Mouse (Mus musculus): ENCODE data around the gene Rhox4a2. TPM values are rescaled to one million over a fixed set of nuclear protein-coding genes. Genes with fewer than 3 reads are reported as not detected.
"Not testable (repeated sequence)": the region's sequence is repeated elsewhere in the genome, so short reads cannot be mapped to it uniquely, and the experiment has no call there.

Rhox4a2 gene
- not detected for total RNA-seq (2021)
- long read RNA-seq, experiment 1 = 0 reads
- long read RNA-seq, experiment 2 = 0 reads

- DNase-seq (ENCODE audit: low spot score in 2 of 2) = not testable (repeated sequence)
These were observed at the start of gene Rhox4a2 for GRCm38 (mm10) chrX:37390548-37390947. Gene Rhox4a2 (plus strand): TSS chrX:37390848.

- not testable (repeated sequence) for DNase-seq (ENCODE audit: low spot score in 2 of 2)
These were observed 10.9 kb upstream of the Rhox4a2 start, which contains the start of gene Rhox3a2 for GRCm38 (mm10) chrX:37379728-37380127. Gene Rhox3a2 (plus strand): TSS chrX:37380028.

GRCm38 (mm10) chrX:37411767-37412166 is 21.1 kb downstream of the Rhox4a2 start, which contains the start of gene Rhox2b:
Gene Rhox2b (plus strand): TSS chrX:37412067.
- DNase-seq (ENCODE audit: low spot score in 2 of 2) = not testable (repeated sequence)

- not testable (repeated sequence) for DNase-seq (ENCODE audit: low spot score in 2 of 2)
These were observed 41.5 kb downstream of the Rhox4a2 start, which contains the start of gene Rhox4b for GRCm38 (mm10) chrX:37432194-37432593. Gene Rhox4b (plus strand): TSS chrX:37432494.

Other genes starting within 250 kb of the Rhox4a2 start
- not detected for gene Akap14, start 222.0 kb upstream of the Rhox4a2 start, total RNA-seq (2021)
- 100 to 1,000 TPM; 215 to 220 TPM for gene Ndufa1, start 199.7 kb upstream of the Rhox4a2 start, total RNA-seq (2021)
- 1 to 10 TPM; 4.9 to 5.7 TPM for gene Rnf113a1, start 199.6 kb upstream of the Rhox4a2 start, total RNA-seq (2021)
- not detected for gene Gm9, start 179.8 kb upstream of the Rhox4a2 start, total RNA-seq (2021)
- gene Rhox1, start 168.6 kb upstream of the Rhox4a2 start, total RNA-seq (2021) = not detected
- not detected for gene Rhox2a, start 145.9 kb upstream of the Rhox4a2 start, total RNA-seq (2021)
- not detected for gene Rhox3a, start 140.9 kb upstream of the Rhox4a2 start, total RNA-seq (2021)
- gene Rhox4a, start 125.5 kb upstream of the Rhox4a2 start, total RNA-seq (2021) = not detected
- gene Rhox3a2, start 10.8 kb upstream of the Rhox4a2 start, total RNA-seq (2021) = not detected
- not detected for gene Rhox2b, start 21.2 kb downstream of the Rhox4a2 start, total RNA-seq (2021)
- gene Rhox4b, start 41.6 kb downstream of the Rhox4a2 start, total RNA-seq (2021) = not detected
- not detected for gene Rhox2c, start 62.8 kb downstream of the Rhox4a2 start, total RNA-seq (2021)
- not detected for gene Rhox3c, start 67.7 kb downstream of the Rhox4a2 start, total RNA-seq (2021)
- gene Rhox4c, start 89.5 kb downstream of the Rhox4a2 start, total RNA-seq (2021) = not detected
- gene Rhox2d, start 102.6 kb downstream of the Rhox4a2 start, total RNA-seq (2021) = not detected
- not detected for gene Rhox4d, start 123.5 kb downstream of the Rhox4a2 start, total RNA-seq (2021)
- not detected for gene Rhox2e, start 139.6 kb downstream of the Rhox4a2 start, total RNA-seq (2021)
- not detected for gene Rhox3e, start 151.2 kb downstream of the Rhox4a2 start, total RNA-seq (2021)
- gene Rhox4e, start 166.6 kb downstream of the Rhox4a2 start, total RNA-seq (2021) = not detected
- not detected for gene Rhox2f, start 180.6 kb downstream of the Rhox4a2 start, total RNA-seq (2021)
- not detected for gene Rhox3f, start 190.1 kb downstream of the Rhox4a2 start, total RNA-seq (2021)
- gene Rhox4f, start 216.9 kb downstream of the Rhox4a2 start, total RNA-seq (2021) = not detected
- not detected for gene Rhox3g, start 237.8 kb downstream of the Rhox4a2 start, total RNA-seq (2021)

All from adrenal gland, postnatal 4 days (tissue).